Mouse (Mus musculus) liver, adult 2 months (tissue): ENCODE results near the gene Atp6v0e2.

ENCODE experiments used
- CTCF ChIP-seq: fragments of 200-500 bp; IDR thresholded peaks from 2 replicates; pipeline ENCODE4 v1.5.1; 2011; ENCODE audit warnings: low read depth, low read length, control low read depth
- POLR2A ChIP-seq: fragments of 200-500 bp; IDR thresholded peaks from 2 replicates; pipeline ENCODE4 v1.6.1; 2011; ENCODE audit warnings: low read length, control low read depth; ENCODE audit not compliant: insufficient read depth; ENCODE audit errors: extremely low read depth

GRCm38 (mm10) chr6:48508087-48508486, 29.3 kb upstream of the Atp6v0e2 start:
- TF ChIP-seq POLR2A (no peak), CTCF (no peak)
